Mouse (Mus musculus) MEL (cell line): ENCODE results near the gene Clk2. TPM values are rescaled to one million over a fixed set of nuclear protein-coding genes. Genes with fewer than 3 reads are reported as not detected.

Experiments used
- DNase-seq: peaks from one replicate; pipeline ENCODE4 v3.0.0; 2011; ENCODE audit warnings: low read depth, low spot score
- H3K27ac ChIP-seq: 2 replicates; pipeline ENCODE4 v1.5.1; 2012; ENCODE audit warnings: low read depth, mild to moderate bottlenecking, control low read depth, low read length, moderate library complexity; ENCODE audit not compliant: control insufficient read depth
- H3K27me3 ChIP-seq, 2 experiments: fragments of 150-350 bp in 1 of 2; sonication (generic) in 1 of 2; 2 replicates each; pipeline ENCODE4 v1.6.1; 2012; ENCODE audit warnings: low read length in 2 of 2, mild to moderate bottlenecking in 2 of 2, improper control_type of control experiment in 1 of 2, moderate library complexity in 1 of 2; ENCODE audit not compliant: insufficient read depth in 2 of 2, control insufficient read depth in 1 of 2
- H3K36me3 ChIP-seq, 2 experiments: 2 replicates each; pipeline ENCODE4 v1.6.1; 2012 to 2014; ENCODE audit warnings: low read length in 2 of 2, improper control_type of control experiment in 1 of 2, inconsistent platforms in 1 of 2, mild to moderate bottlenecking in 1 of 2; ENCODE audit not compliant: insufficient read depth in 2 of 2, control insufficient read depth in 1 of 2
- H3K4me1 ChIP-seq, 2 experiments: fragments of 150-350 bp in 1 of 2; sonication (generic) in 1 of 2; 2 replicates each; pipeline ENCODE4 v1.6.1; 2012; ENCODE audit warnings: low read length in 2 of 2, improper control_type of control experiment in 1 of 2, mild to moderate bottlenecking in 1 of 2; ENCODE audit not compliant: insufficient read depth in 2 of 2, control insufficient read depth in 1 of 2
- H3K4me3 ChIP-seq, 2 experiments: fragments of 150-350 bp in 1 of 2; sonication (generic) in 1 of 2; 2 replicates each; pipeline ENCODE4 v1.5.1; 2012; ENCODE audit warnings: low read depth in 2 of 2, low read length in 2 of 2, mild to moderate bottlenecking in 2 of 2, moderate library complexity in 2 of 2, control low read depth in 1 of 2, improper control_type of control experiment in 1 of 2; ENCODE audit not compliant: control insufficient read depth in 1 of 2, insufficient read depth in 1 of 2
- H3K79me2 ChIP-seq: 2 replicates; pipeline ENCODE4 v1.6.1; 2012; ENCODE audit warnings: mild to moderate bottlenecking, low read length, moderate library complexity; ENCODE audit not compliant: control insufficient read depth, poor library complexity, insufficient read depth
- H3K9ac ChIP-seq: 2 replicates; pipeline ENCODE4 v1.6.1; 2012; ENCODE audit warnings: low read depth, mild to moderate bottlenecking, control low read depth, low read length, moderate library complexity; ENCODE audit not compliant: control insufficient read depth, poor library complexity, severe bottlenecking
- H3K9me3 ChIP-seq: fragments of 150-350 bp; sonication (generic); replicated peaks from 2 replicates; pipeline ENCODE4 v1.6.1; 2012; ENCODE audit warnings: mild to moderate bottlenecking, low read length, improper control_type of control experiment, moderate library complexity; ENCODE audit not compliant: insufficient read depth
- BHLHE40 ChIP-seq: IDR thresholded peaks from 2 replicates; pipeline ENCODE4 v1.6.1; 2012; ENCODE audit warnings: low read depth, mild to moderate bottlenecking, inconsistent platforms, low read length, improper control_type of control experiment, borderline replicate concordance
- CHD1 ChIP-seq: IDR thresholded peaks from 2 replicates; pipeline ENCODE4 v1.6.1; 2012; ENCODE audit warnings: low read depth, mild to moderate bottlenecking, inconsistent platforms, low read length, improper control_type of control experiment
- CHD2 ChIP-seq: IDR thresholded peaks from 2 replicates; pipeline ENCODE4 v1.6.1; 2011; ENCODE audit warnings: low read length, improper control_type of control experiment
- E2F4 ChIP-seq: IDR thresholded peaks from 2 replicates; pipeline ENCODE4 v1.6.1; 2011; ENCODE audit warnings: low read depth, low read length, improper control_type of control experiment, borderline replicate concordance
- EP300 ChIP-seq, 2 experiments: IDR thresholded peaks; 2 replicates each; pipeline ENCODE4 v1.6.1; 2011; ENCODE audit warnings: improper control_type of control experiment in 2 of 2, low read length in 2 of 2, low read depth in 1 of 2, mild to moderate bottlenecking in 1 of 2
- ETS1 ChIP-seq: IDR thresholded peaks from 2 replicates; pipeline ENCODE4 v1.6.1; 2012; ENCODE audit warnings: low read depth, mild to moderate bottlenecking, inconsistent platforms, low read length, improper control_type of control experiment, moderate library complexity
- GATA1 ChIP-seq: IDR thresholded peaks from 2 replicates; pipeline ENCODE4 v1.6.1; 2011; ENCODE audit warnings: low read depth, low read length, improper control_type of control experiment
- MYB ChIP-seq: IDR thresholded peaks from 2 replicates; pipeline ENCODE4 v1.6.1; 2011; ENCODE audit warnings: mild to moderate bottlenecking, low read depth, low read length, improper control_type of control experiment
- MYC ChIP-seq: IDR thresholded peaks from 2 replicates; pipeline ENCODE4 v1.6.1; 2011; ENCODE audit warnings: low read depth, mild to moderate bottlenecking, low read length, improper control_type of control experiment, moderate library complexity
- NELFE ChIP-seq: IDR thresholded peaks from 2 replicates; pipeline ENCODE4 v1.6.1; 2011; ENCODE audit warnings: low read depth, low read length, improper control_type of control experiment
- NRF1 ChIP-seq: IDR thresholded peaks from 2 replicates; pipeline ENCODE4 v1.6.1; 2014; ENCODE audit warnings: low read depth, mild to moderate bottlenecking, inconsistent platforms, low read length, improper control_type of control experiment, moderate library complexity; ENCODE audit not compliant: poor library complexity, insufficient read depth, severe bottlenecking
- POLR2A ChIP-seq, 2 experiments: IDR thresholded peaks; 2 replicates each; pipeline ENCODE4 v1.6.1; 2011 to 2012; ENCODE audit warnings: low read length in 2 of 2, mild to moderate bottlenecking in 2 of 2, control low read depth in 1 of 2, improper control_type of control experiment in 1 of 2, low read depth in 1 of 2, moderate library complexity in 1 of 2; ENCODE audit not compliant: control insufficient read depth in 1 of 2, insufficient read depth in 1 of 2, poor library complexity in 1 of 2
- POLR2AphosphoS2 ChIP-seq: IDR thresholded peaks from 2 replicates; pipeline ENCODE4 v1.6.1; 2011; ENCODE audit warnings: low read length, improper control_type of control experiment
- POLR2AphosphoS5 ChIP-seq: IDR thresholded peaks from 2 replicates; pipeline ENCODE4 v1.6.1; 2012; ENCODE audit warnings: low read depth, borderline replicate concordance, mild to moderate bottlenecking, inconsistent platforms, low read length, moderate library complexity, mixed read lengths
- RAD21 ChIP-seq: IDR thresholded peaks from 2 replicates; pipeline ENCODE4 v1.6.1; 2011; ENCODE audit warnings: mild to moderate bottlenecking, low read depth, low read length, improper control_type of control experiment
- RCOR1 ChIP-seq: IDR thresholded peaks from 2 replicates; pipeline ENCODE4 v1.6.1; 2012; ENCODE audit warnings: low read depth, mild to moderate bottlenecking, inconsistent platforms, low read length, improper control_type of control experiment
- SMC3 ChIP-seq: IDR thresholded peaks from 2 replicates; pipeline ENCODE4 v1.6.1; 2011; ENCODE audit warnings: low read depth, low read length, improper control_type of control experiment
- UBTF ChIP-seq: IDR thresholded peaks from 2 replicates; pipeline ENCODE4 v1.6.1; 2012; ENCODE audit warnings: low read depth, mild to moderate bottlenecking, inconsistent platforms, low read length, improper control_type of control experiment, moderate library complexity, borderline replicate concordance; ENCODE audit not compliant: insufficient read depth
- USF1 ChIP-seq: IDR thresholded peaks from 2 replicates; pipeline ENCODE4 v1.6.1; 2014; ENCODE audit warnings: low read depth, mild to moderate bottlenecking, inconsistent platforms, low read length, improper control_type of control experiment, moderate library complexity
- ZMIZ1 ChIP-seq: IDR thresholded peaks from 2 replicates; pipeline ENCODE4 v1.6.1; 2012; ENCODE audit warnings: low read depth, mild to moderate bottlenecking, inconsistent platforms, low read length, improper control_type of control experiment, moderate library complexity
- polyA plus RNA-seq, 2 experiments: library from polyadenylated mRNA; stranded (reverse) in 1 of 2; unstranded in 1 of 2; fragments of >175 nt in 1 of 2; fragments of >200 nt in 1 of 2; gene quantifications; 2 replicates each; pipeline versions ENCODE4 v1.2.1 to v1.2.4; 2012; ENCODE audit warnings: low replicate concordance in 2 of 2, low read depth in 1 of 2; ENCODE audit not compliant: insufficient read length in 2 of 2, insufficient read depth in 1 of 2, missing spikeins in 1 of 2
- total RNA-seq: library from RNA; depleted of rRNA; stranded (reverse); fragments of 300-350 nt; gene quantifications from 2 replicates; pipeline ENCODE4 v1.2.3, GENCODE M21; 2012

Gene Clk2
- total and polyA plus RNA-seq, 3 experiments = 28.2 to 138 (median 83.6) TPM

- peaks cover 0 to 8% of the 10 kb centered on the region in 2 experiments; a peak in 2 of 4 replicates for H3K4me1 ChIP-seq
- DNase-seq = no peak
- H3K27me3 ChIP-seq = no peaks in the 10 kb centered on the region
- no peaks in the 10 kb centered on the region for H3K79me2 ChIP-seq
- no peaks in the 10 kb centered on the region for H3K9me3 ChIP-seq
- peaks cover 4 to 10% of the 10 kb centered on the region in 2 experiments; a peak in 3 of 4 replicates for H3K36me3 ChIP-seq
- no peak overlapping the region for H3K4me3 ChIP-seq
- TF ChIP-seq NRF1 (no peak), SMC3 (0 out of 2 replicates have a peak, but pooled peaks have one; percentile 7), POLR2AphosphoS5 (0 out of 2 replicates have a peak, but pooled peaks have one; percentile 59), POLR2AphosphoS2 (peak; percentile 27; the same call in 1 of the 2 replicates), ZMIZ1 (peak; percentile 5)
- no peak overlapping the region for H3K9ac ChIP-seq
- no peak overlapping the region for H3K27ac ChIP-seq
Measured at GRCm38 (mm10) chr3:89147101-89147978, 17.3 kb upstream of the Clk2 start.

DNA sequence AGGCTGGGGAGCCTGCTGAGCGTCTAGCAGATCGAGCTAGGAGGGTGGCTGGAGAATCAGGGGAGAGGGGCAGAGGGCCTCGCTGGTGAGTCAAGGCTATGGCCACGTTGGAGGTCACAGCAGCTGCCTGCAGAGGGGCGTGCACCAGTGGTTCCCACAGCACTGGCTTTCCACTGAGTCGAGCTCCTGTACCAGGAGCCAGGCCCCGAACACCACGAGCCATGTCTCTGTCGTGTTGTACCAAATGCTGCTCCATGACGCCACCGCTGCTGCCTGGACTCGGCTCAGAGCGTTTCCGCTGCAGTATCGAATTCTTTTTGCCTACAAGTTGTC, 16.6 kb upstream of the Clk2 start:
- H3K9me3 ChIP-seq = no peaks in the 10 kb centered on the region
- H3K4me3 ChIP-seq = no peak overlapping the region
- H3K4me1 ChIP-seq = peaks cover 0 to 8% of the 10 kb centered on the region in 2 experiments; a peak in 2 of 4 replicates
- TF ChIP-seq MYC (no peak), ZMIZ1 (0 out of 2 replicates have a peak, but pooled peaks have one; percentile 0), MYB (no peak), SMC3 (no peak)
- no peaks in the 10 kb centered on the region for H3K27me3 ChIP-seq
- H3K9ac ChIP-seq = no peak overlapping the region
- DNase-seq = no peak
- no peaks in the 10 kb centered on the region for H3K79me2 ChIP-seq
- no peak overlapping the region for H3K27ac ChIP-seq
- H3K36me3 ChIP-seq = peaks cover 4 to 10% of the 10 kb centered on the region in 2 experiments; a peak in 3 of 4 replicates

- H3K36me3 ChIP-seq = peaks cover 4 to 10% of the 10 kb centered on the region in 2 experiments; a peak in 3 of 4 replicates
- H3K9me3 ChIP-seq = no peaks in the 10 kb centered on the region
- no peaks in the 10 kb centered on the region for H3K27me3 ChIP-seq
- DNase-seq = no peak
- H3K4me1 ChIP-seq = peaks cover 0 to 8% of the 10 kb centered on the region in 2 experiments; a peak in 2 of 4 replicates
- H3K79me2 ChIP-seq = no peaks in the 10 kb centered on the region
- H3K9ac ChIP-seq = no peak overlapping the region
- H3K27ac ChIP-seq = no peak overlapping the region
- TF ChIP-seq USF1 (no peak), MYB (no peak), E2F4 (no peak), POLR2AphosphoS2 (no peak), CHD2 (no peak), RCOR1 (no peak), GATA1 (no peak), RAD21 (no peak), BHLHE40 (no peak), NELFE (no peak), POLR2A (IDR thresholded peaks at IDR 0.05; ENCODE audit: control insufficient read depth in 1 of 2, insufficient read depth in 1 of 2, low read depth in 1 of 2, low read length in 2 of 2, poor library complexity in 1 of 2) (no peak; a peak in 1 of 4 replicates), EP300 (IDR thresholded peaks at IDR 0.05; ENCODE audit: low read depth in 1 of 2, low read length in 2 of 2) (no peak), ZMIZ1 (no peak; the same call in 1 of the 2 replicates), CHD1 (no peak), ETS1 (no peak), UBTF (no peak)
- no peak overlapping the region for H3K4me3 ChIP-seq
Measured at GRCm38 (mm10) chr3:89148567-89148966, 16.0 kb upstream of the Clk2 start.
